Mouse (Mus musculus) cerebellum, postnatal 36 days (tissue): ENCODE measurements at regions not wholly inside any gene's neighbourhood (a gene's known extent, or its start where the extent isn't known, plus 50 kb on each side); places are given as distances from the start of the nearest gene placed in this dataset.

Experiments
- DNase-seq, 2 experiments: peaks; one replicate each; pipeline ENCODE4 v3.0.0; 2021 to 2022; ENCODE audit warnings: mixed read lengths in 2 of 2

GRCm38 (mm10) chr15:62566106-62566511, 1278.9 kb downstream of the Gsdmc2 start:
- DNase-seq = no peak

GRCm38 (mm10) chr15:62533233-62533632, 1311.7 kb downstream of the Gsdmc2 start:
- DNase-seq = no peak

GRCm38 (mm10) chr15:62528975-62529374, 1316.0 kb downstream of the Gsdmc2 start:
- DNase-seq = no peak

GRCm38 (mm10) chr15:62524628-62525027, 1320.3 kb downstream of the Gsdmc2 start:
- no peak for DNase-seq

DNA sequence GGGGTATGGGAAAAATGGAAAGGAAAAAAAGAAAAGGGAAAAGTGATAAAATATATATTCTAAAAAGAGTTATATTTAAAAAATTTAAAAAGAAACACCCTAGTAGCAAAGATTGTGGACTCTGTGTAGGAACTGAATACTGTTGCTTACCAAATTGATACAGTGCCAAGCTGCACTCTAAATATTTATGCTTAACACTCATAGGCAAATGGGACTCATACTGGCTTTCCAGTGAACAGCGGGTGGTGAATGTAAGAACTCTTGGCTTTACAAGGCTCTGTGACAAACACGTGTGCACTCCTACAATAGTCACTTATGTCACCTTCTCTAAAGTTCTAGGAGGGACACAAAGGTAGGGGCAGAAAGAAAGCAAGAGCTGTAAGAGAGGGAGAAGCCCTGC, 1320.8 kb downstream of the Gsdmc2 start:
- no peak for DNase-seq

DNA sequence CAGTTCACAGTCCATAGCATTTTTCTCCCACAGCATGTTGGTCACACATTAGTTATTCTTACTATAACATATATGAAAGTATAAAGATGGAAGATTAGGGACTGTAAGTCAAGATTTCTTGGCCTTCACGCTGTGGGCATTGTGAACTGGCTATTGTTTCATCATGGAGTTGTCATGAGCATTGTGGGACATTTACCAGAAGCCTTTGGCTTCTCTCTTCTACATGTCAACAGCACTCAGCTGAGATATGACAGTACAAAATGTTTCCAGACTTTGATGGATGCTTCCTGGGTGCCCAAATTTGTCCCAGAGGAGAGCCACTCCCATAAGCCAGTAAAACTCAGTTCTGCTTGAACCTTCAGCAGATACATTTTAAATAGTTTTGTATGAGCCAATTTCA, 1331.5 kb downstream of the Gsdmc2 start:
- DNase-seq = no peak

DNA sequence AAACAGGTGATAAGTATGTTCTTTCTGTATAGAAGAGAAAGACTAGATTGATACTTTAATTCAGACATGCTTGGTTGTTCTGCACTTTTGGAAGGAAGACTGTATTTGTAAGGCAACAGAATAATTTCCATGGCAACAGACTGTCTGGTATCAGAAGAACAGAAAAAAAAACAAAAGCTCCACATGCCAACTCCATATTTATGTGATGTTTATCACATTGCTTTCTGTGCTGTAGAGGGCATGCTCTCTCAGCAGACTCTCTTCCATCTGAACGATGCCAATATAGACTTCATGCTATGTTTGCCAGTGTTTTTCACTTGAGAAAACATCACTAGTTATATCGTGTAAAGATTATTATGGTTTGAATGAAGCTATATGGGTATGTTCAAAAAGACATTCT, 1333.5 kb downstream of the Gsdmc2 start:
- no peak for DNase-seq

- DNase-seq = no peak
These were observed 1341.1 kb downstream of the Gsdmc2 start for GRCm38 (mm10) chr15:62503866-62504265.

- no peak for DNase-seq
These were observed 1344.0 kb downstream of the Gsdmc2 start for GRCm38 (mm10) chr15:62500966-62501365.

GRCm38 (mm10) chr15:62500522-62500921, 1344.5 kb downstream of the Gsdmc2 start:
- DNase-seq = no peak

- DNase-seq = peak in 1 of 2 experiments; percentile 9
These were observed 1348.8 kb downstream of the Gsdmc2 start for GRCm38 (mm10) chr15:62496193-62496592.

- DNase-seq = no peak
These were observed 1352.6 kb downstream of the Gsdmc2 start for GRCm38 (mm10) chr15:62492350-62492749.

- DNase-seq = no peak
These were observed 1354.4 kb downstream of the Gsdmc2 start for GRCm38 (mm10) chr15:62490548-62490947.

GRCm38 (mm10) chr15:62486540-62486939, 1358.4 kb downstream of the Gsdmc2 start:
- no peak for DNase-seq

GRCm38 (mm10) chr15:62484350-62484749, 1360.6 kb downstream of the Gsdmc2 start:
- DNase-seq = no peak

GRCm38 (mm10) chr15:62483534-62483933, 1361.4 kb downstream of the Gsdmc2 start:
- DNase-seq = no peak

GRCm38 (mm10) chr15:62482357-62482756, 1362.6 kb downstream of the Gsdmc2 start:
- no peak for DNase-seq

GRCm38 (mm10) chr15:62477779-62478178, 1367.2 kb downstream of the Gsdmc2 start:
- no peak for DNase-seq

DNA sequence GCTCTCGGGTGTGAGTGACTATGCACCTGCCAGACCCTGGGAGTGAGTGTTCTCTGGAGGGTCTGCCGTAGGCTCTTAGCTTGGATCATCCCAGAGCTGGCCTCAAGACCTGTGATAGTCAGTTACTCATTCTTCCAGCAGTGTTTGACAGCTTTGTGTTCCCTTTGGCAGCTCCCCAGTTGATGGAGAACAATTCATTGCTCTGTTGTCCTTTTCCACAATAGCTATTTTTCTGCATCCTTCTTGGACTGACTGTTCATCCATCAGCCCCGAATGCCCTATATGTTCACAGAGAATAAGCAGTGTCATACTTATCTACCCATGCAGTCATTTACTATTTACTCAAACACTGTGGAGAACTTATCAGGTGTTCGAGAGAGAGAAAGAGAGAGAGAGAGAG, 1368.5 kb downstream of the Gsdmc2 start:
- no peak for DNase-seq

GRCm38 (mm10) chr15:62470683-62471331, 1374.2 kb downstream of the Gsdmc2 start:
- DNase-seq = no peak

GRCm38 (mm10) chr15:62468076-62468475, 1376.9 kb downstream of the Gsdmc2 start:
- no peak for DNase-seq

GRCm38 (mm10) chr15:62466856-62467255, 1378.1 kb downstream of the Gsdmc2 start:
- no peak for DNase-seq

GRCm38 (mm10) chr15:62465026-62465839, 1379.7 kb downstream of the Gsdmc2 start:
- no peak for DNase-seq

GRCm38 (mm10) chr15:62462698-62463097, 1382.3 kb downstream of the Gsdmc2 start:
- DNase-seq = peak; percentile 67 to 68
